Mouse (Mus musculus): ENCODE measurements around the gene Fdx1l. TPM values are rescaled to one million over a fixed set of nuclear protein-coding genes. Genes with fewer than 3 reads are reported as not detected.

The Fdx1l gene
- polyA plus RNA-seq (2014; fragmentation: Illumina TruSeq; extraction: RNeasy Lipid Tissue Mini Kit (QIAGEN cat#74804); ENCODE audit: low read depth, low replicate concordance): 38.2 TPM

GRCm38 (mm10) chr9:21073044-21073840 is at the start of gene Fdx1l, which contains the start of gene Gm49373:
TSS of gene Fdx1l (minus strand) at chr9:21073614.
TSS of gene Gm49373 (minus strand) at chr9:21073096.

GRCm38 (mm10) chr9:21091707-21092320 is 18.4 kb upstream of the Fdx1l start, which contains the start of the genes Gm38431 and Raver1:
TSS of gene Gm38431 (minus strand) at chr9:21091997.
TSS of gene Raver1 (minus strand) at chr9:21092008.

GRCm38 (mm10) chr9:21067006-21067684 is 6.3 kb downstream of the Fdx1l start, which contains the start of gene Zglp1:
TSS of gene Zglp1 (minus strand) at chr9:21067093.

GRCm38 (mm10) chr9:21031896-21032351 is 41.5 kb downstream of the Fdx1l start, which contains the start of gene Icam5:
TSS of gene Icam5 (plus strand) at chr9:21032073.

GRCm38 (mm10) chr9:21029291-21030054 is 43.9 kb downstream of the Fdx1l start, which contains the start of gene Icam4:
TSS of gene Icam4 (plus strand) at chr9:21029373.

Other genes starting within 250 kb of the Fdx1l start
- gene A230050P20Rik, start 205.0 kb downstream of the Fdx1l start, polyA plus RNA-seq (2014; fragmentation: Illumina TruSeq; extraction: RNeasy Lipid Tissue Mini Kit (QIAGEN cat#74804); ENCODE audit: low read depth, low replicate concordance): 49.7 TPM
- 2.5 TPM for gene Angptl6, start 193.9 kb downstream of the Fdx1l start, polyA plus RNA-seq (2014; fragmentation: Illumina TruSeq; extraction: RNeasy Lipid Tissue Mini Kit (QIAGEN cat#74804); ENCODE audit: low read depth, low replicate concordance)
- gene Ppan, start 185.4 kb downstream of the Fdx1l start, polyA plus RNA-seq (2014; fragmentation: Illumina TruSeq; extraction: RNeasy Lipid Tissue Mini Kit (QIAGEN cat#74804); ENCODE audit: low read depth, low replicate concordance): 19.4 TPM
- 137 TPM for gene Eif3g, start 175.0 kb downstream of the Fdx1l start, polyA plus RNA-seq (2014; fragmentation: Illumina TruSeq; extraction: RNeasy Lipid Tissue Mini Kit (QIAGEN cat#74804); ENCODE audit: low read depth, low replicate concordance)
- 16.9 TPM for gene Dnmt1, start 113.7 kb downstream of the Fdx1l start, polyA plus RNA-seq (2014; fragmentation: Illumina TruSeq; extraction: RNeasy Lipid Tissue Mini Kit (QIAGEN cat#74804); ENCODE audit: low read depth, low replicate concordance)
- 2.8 TPM for gene S1pr2, start 96.8 kb downstream of the Fdx1l start, polyA plus RNA-seq (2014; fragmentation: Illumina TruSeq; extraction: RNeasy Lipid Tissue Mini Kit (QIAGEN cat#74804); ENCODE audit: low read depth, low replicate concordance)
- gene Mrpl4, start 70.9 kb downstream of the Fdx1l start, polyA plus RNA-seq (2014; fragmentation: Illumina TruSeq; extraction: RNeasy Lipid Tissue Mini Kit (QIAGEN cat#74804); ENCODE audit: low read depth, low replicate concordance): 49.4 TPM
- gene Icam1, start 57.6 kb downstream of the Fdx1l start, polyA plus RNA-seq (2014; fragmentation: Illumina TruSeq; extraction: RNeasy Lipid Tissue Mini Kit (QIAGEN cat#74804); ENCODE audit: low read depth, low replicate concordance): 14.0 TPM
- 0.32 TPM for gene Icam4, start 44.2 kb downstream of the Fdx1l start, polyA plus RNA-seq (2014; fragmentation: Illumina TruSeq; extraction: RNeasy Lipid Tissue Mini Kit (QIAGEN cat#74804); ENCODE audit: low read depth, low replicate concordance)
- gene Icam5, start 41.5 kb downstream of the Fdx1l start, polyA plus RNA-seq (2014; fragmentation: Illumina TruSeq; extraction: RNeasy Lipid Tissue Mini Kit (QIAGEN cat#74804); ENCODE audit: low read depth, low replicate concordance): not detected
- not detected for gene Zglp1, start 6.5 kb downstream of the Fdx1l start, polyA plus RNA-seq (2014; fragmentation: Illumina TruSeq; extraction: RNeasy Lipid Tissue Mini Kit (QIAGEN cat#74804); ENCODE audit: low read depth, low replicate concordance)
- not detected for gene Gm49373, start 518 bp downstream of the Fdx1l start, polyA plus RNA-seq (2014; fragmentation: Illumina TruSeq; extraction: RNeasy Lipid Tissue Mini Kit (QIAGEN cat#74804); ENCODE audit: low read depth, low replicate concordance)
- gene Gm38431, start 18.4 kb upstream of the Fdx1l start, polyA plus RNA-seq (2014; fragmentation: Illumina TruSeq; extraction: RNeasy Lipid Tissue Mini Kit (QIAGEN cat#74804); ENCODE audit: low read depth, low replicate concordance): 1.4 TPM
- 32.1 TPM for gene Raver1, start 18.4 kb upstream of the Fdx1l start, polyA plus RNA-seq (2014; fragmentation: Illumina TruSeq; extraction: RNeasy Lipid Tissue Mini Kit (QIAGEN cat#74804); ENCODE audit: low read depth, low replicate concordance)
- gene Tyk2, start 57.6 kb upstream of the Fdx1l start, polyA plus RNA-seq (2014; fragmentation: Illumina TruSeq; extraction: RNeasy Lipid Tissue Mini Kit (QIAGEN cat#74804); ENCODE audit: low read depth, low replicate concordance): 17.2 TPM
- gene Cdc37, start 76.4 kb upstream of the Fdx1l start, polyA plus RNA-seq (2014; fragmentation: Illumina TruSeq; extraction: RNeasy Lipid Tissue Mini Kit (QIAGEN cat#74804); ENCODE audit: low read depth, low replicate concordance): 120 TPM
- 16.0 TPM for gene Pde4a, start 92.1 kb upstream of the Fdx1l start, polyA plus RNA-seq (2014; fragmentation: Illumina TruSeq; extraction: RNeasy Lipid Tissue Mini Kit (QIAGEN cat#74804); ENCODE audit: low read depth, low replicate concordance)
- gene Keap1, start 165.7 kb upstream of the Fdx1l start, polyA plus RNA-seq (2014; fragmentation: Illumina TruSeq; extraction: RNeasy Lipid Tissue Mini Kit (QIAGEN cat#74804); ENCODE audit: low read depth, low replicate concordance): 33.5 TPM
- gene S1pr5, start 174.8 kb upstream of the Fdx1l start, polyA plus RNA-seq (2014; fragmentation: Illumina TruSeq; extraction: RNeasy Lipid Tissue Mini Kit (QIAGEN cat#74804); ENCODE audit: low read depth, low replicate concordance): not detected
- gene Atg4d, start 191.7 kb upstream of the Fdx1l start, polyA plus RNA-seq (2014; fragmentation: Illumina TruSeq; extraction: RNeasy Lipid Tissue Mini Kit (QIAGEN cat#74804); ENCODE audit: low read depth, low replicate concordance): 18.9 TPM
- gene Kri1, start 214.4 kb upstream of the Fdx1l start, polyA plus RNA-seq (2014; fragmentation: Illumina TruSeq; extraction: RNeasy Lipid Tissue Mini Kit (QIAGEN cat#74804); ENCODE audit: low read depth, low replicate concordance): 30.1 TPM
- 13.7 TPM for gene Cdkn2d, start 217.8 kb upstream of the Fdx1l start, polyA plus RNA-seq (2014; fragmentation: Illumina TruSeq; extraction: RNeasy Lipid Tissue Mini Kit (QIAGEN cat#74804); ENCODE audit: low read depth, low replicate concordance)
- 73.5 TPM for gene Ap1m2, start 238.7 kb upstream of the Fdx1l start, polyA plus RNA-seq (2014; fragmentation: Illumina TruSeq; extraction: RNeasy Lipid Tissue Mini Kit (QIAGEN cat#74804); ENCODE audit: low read depth, low replicate concordance)
- 39.7 TPM for gene Slc44a2, start 247.1 kb upstream of the Fdx1l start, polyA plus RNA-seq (2014; fragmentation: Illumina TruSeq; extraction: RNeasy Lipid Tissue Mini Kit (QIAGEN cat#74804); ENCODE audit: low read depth, low replicate concordance)